Mouse (Mus musculus) kidney, adult 2 months (tissue): ENCODE data around the gene Luc7l3.

Experiments
- CTCF ChIP-seq: fragments of 200-500 bp; conservative IDR thresholded peaks from 2 replicates; pipeline ENCODE4 v1.5.1; 2011; ENCODE audit warnings: low read depth, mild to moderate bottlenecking, control low read depth, low read length, moderate library complexity, mixed read lengths; ENCODE audit not compliant: insufficient read depth, insufficient read length
- POLR2A ChIP-seq: fragments of 200-500 bp; IDR thresholded peaks from one replicate; pipeline ENCODE4 v1.6.1; 2011; ENCODE audit warnings: low read depth, low read length, control low read depth

DNA sequence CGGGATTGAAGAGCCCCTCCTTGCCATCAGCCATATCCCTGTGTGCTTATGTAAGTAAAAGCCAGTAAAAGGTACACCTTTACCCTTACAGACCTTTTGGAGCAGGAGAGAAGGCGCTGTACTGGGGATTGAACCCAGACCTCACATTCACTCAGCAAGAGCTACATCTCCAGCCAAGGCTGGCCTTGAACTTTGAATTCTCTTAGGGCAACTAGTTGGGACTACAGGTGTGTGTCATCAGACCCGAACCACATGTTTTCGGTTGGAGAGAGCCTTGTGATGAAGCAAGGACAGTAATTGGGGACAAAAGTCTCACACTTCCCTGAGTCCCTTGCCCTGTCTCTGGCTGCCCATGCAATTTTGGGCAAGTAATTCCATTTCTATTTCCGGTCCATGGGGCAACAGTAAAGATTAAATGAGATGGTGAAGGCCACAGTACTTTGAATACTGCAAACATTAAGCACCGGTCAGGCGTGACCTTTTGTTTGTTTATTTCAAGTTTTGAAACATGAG is 25.3 kb upstream of the Luc7l3 start:
- TF ChIP-seq CTCF (no peak), POLR2A (no peak)
